Mouse (Mus musculus): ENCODE data around the gene Dlec1. TPM values are rescaled to one million over a fixed set of nuclear protein-coding genes. Genes with fewer than 3 reads are reported as not detected.

Dlec1 gene
- total RNA-seq, 2 experiments from 2014 or later, result 0.12 to 0.13 TPM

DNA sequence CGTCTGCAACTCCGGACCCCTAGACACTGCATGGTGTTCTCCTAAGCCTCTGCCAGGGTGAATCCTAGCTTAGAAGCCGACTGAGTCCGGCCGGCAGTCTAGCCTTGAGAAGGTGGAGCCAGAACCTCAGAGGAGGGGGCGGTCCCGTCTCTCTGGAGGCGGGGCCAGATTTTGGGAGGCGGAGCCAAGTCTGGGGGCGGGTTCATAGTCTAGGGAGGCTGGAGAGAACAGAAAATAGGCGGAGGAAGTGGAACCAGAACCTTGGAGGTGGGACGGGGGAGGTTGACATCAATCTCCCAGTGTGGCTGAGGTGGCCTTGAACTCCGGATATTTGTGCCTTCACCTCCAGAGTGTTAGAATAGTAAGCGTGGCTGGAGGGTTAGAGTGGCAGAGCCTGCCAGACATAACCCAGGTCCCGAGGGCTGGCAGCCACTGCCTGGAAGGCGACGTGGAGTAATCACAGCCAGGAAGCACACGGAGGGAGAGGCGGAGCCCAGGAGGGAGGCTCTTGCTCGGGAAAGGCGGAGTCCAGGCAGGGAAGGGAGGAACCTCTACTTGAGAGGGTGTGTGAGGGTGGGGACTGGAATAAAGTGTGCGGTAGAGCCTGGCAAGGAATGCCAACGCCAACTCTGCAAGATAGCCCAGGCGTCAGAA is 14.0 kb upstream of the Dlec1 start:
- DNase-seq (ENCODE audit: low spot score in 2 of 2), result peak; percentile 67 to 79

DNA sequence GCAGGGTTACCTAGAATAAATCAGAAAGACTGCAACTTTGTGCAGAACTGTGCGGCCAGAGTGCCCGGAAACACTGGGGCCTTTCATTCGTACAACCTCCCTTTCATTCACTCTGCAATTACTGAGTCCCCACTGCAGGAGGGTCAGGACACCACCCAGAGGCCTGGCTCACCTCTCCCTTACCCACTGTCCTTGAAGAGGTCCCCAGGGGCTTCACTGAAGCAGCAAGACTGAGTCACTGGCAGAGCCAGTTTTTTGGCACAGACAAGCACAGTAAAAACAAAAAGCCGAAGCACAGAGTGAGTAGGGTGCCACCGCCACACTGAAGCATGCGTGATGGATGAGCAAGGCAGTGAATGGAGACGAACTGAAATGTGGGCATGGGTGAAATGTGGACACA is 12.8 kb upstream of the Dlec1 start:
- DNase-seq (ENCODE audit: low spot score in 2 of 2), result no peak

DNA sequence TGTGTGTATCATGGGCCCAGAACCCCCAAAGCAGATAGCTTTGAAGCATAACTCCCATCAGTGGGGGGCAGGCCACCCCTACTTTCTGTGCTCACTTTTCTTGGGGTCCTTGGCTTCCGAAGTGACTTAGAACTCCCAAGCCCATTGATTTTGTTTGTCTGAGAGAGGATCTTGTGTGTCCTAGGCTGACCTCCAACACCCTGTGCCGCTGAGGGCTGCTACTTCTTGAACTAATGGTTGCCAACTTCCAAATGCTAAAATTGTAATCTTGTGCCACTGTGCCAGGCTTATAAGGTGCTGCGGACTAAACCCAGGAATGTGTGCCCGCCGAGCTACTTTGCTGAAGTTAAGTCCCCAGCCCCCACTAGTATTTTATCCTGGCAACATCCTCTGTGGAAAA is 11.8 kb upstream of the Dlec1 start:
- DNase-seq (ENCODE audit: low spot score in 2 of 2), result no peak

DNA sequence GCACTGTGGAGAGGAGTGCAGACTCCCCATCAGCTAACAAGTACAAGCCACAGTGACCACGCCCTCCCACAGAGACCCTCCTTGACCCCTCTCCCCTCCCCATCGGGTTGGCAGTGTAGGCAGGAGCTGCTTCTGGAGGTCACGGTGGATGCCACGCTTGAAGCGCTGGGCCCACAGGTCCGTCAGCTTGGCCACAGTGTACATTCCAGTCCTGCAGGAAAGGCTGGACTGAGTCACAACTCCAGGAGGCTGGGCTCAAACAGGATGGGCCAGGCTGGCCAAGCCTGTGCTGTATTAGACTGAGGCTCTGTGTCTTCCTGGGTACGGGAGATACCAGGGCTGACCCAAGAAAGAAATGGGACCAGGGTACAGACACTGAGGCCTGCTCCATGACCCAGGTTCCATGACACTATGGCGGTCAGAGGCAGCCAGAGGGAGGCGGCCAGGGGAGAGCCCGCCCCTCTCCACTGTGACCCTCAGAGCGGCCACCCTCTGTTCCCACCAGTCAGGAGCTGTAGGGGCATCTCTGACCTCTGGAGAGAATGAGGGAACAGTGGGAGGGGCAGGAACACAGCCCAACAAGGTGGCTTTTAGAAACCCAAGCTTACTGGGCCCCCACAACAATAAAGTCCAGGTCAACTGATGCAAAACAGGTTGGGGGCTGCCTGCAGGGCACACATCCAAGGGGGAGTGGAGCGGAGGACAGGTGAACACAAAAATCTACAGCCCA is 10.5 kb upstream of the Dlec1 start:
- DNase-seq (ENCODE audit: low spot score in 2 of 2), result no peak

DNA sequence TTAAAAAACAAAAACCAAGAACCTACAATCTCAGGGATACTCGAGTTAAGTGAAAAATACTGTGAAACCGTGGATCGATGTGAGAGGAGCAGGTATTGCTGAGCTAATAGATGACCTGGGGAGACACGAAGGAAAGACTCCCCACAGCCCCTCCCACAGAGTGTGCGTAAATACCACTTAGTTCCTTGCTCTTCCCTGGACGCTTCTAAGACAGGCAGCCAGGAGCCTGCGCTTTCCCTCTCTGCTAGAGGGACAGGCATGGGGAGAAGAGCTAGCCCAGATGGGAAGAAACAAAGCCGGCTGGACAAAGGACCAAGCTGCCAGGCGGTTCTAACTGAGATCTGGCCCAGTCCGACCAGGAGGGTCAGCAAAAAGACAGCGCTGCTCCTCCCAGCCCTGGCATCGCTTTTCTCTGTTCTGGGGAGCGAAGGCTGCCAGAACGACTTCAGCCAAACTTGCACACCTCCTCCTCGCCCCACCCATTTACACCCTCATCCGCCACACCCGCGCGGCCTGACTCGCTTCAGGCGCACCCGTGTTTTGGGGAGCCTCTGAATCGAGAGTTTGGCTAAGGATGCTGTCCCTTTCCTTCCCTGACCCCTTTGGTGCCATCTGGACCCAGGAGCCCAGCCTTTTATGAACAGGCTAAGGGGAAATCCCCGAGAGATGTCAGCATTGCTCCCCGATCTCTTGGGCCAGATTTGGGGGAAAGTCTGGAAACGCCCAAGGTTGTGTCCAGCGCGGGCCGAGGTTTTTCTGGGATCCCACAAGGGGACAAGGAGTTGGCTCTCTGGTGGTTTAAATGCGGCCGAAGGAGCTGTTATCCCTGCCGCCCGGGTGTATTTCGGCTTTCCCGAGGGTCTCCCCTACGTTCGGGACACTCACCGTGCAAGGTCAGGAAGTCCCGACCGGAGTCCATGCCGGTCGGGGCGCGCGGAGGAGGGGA is 9.5 kb upstream of the Dlec1 start:
- DNase-seq (ENCODE audit: low spot score in 2 of 2), result peak in 1 of 2 experiments; percentile 43

DNA sequence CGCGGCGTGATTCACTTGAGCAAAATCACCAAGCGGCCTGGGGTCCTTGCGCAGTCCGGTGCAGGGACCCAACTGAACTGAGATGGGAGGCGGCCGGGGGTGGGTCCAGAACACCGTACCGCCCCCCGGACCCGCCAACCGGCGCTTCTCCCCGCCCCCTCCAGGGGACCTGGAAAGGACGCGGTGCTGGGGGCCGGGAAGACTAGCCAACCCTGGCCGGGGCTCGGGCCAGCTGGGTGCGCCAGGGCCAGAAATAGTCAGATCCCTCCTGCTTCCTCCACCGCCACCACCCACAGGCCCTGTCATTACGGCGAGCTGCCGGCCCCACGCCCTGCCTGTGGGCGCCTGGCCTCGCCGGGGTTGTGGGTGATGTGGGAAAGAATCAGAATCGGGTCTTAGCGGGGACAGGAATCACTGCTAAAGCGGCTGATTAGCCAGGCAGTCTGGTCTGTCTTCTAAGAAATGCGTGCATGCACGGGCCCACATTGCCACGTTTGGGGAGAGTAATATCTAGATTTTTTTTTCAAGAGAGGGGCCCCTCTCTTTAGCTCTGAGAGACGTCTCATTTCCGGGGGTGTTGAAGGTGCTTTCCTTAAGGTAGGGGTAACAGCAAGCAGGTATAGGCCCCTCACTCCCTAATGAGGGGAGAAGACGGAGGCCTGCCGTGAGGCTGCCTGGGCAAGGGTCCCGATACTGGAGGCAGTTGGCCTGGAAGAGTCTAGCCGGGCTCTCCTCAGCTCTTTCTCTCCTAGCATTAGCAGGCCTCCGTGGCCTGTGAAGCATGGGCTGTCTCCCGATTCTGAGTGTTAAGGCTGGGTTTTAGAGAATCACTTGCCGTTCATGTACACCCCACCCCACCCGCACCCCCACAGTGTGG is 8.6 kb upstream of the Dlec1 start, which contains the start of gene Plcd1:
Plcd1 (minus strand) TSS at position 84 of the 877 bp plus-strand sequence.
- DNase-seq (ENCODE audit: low spot score in 2 of 2), result peak; percentile 95 to 96

DNA sequence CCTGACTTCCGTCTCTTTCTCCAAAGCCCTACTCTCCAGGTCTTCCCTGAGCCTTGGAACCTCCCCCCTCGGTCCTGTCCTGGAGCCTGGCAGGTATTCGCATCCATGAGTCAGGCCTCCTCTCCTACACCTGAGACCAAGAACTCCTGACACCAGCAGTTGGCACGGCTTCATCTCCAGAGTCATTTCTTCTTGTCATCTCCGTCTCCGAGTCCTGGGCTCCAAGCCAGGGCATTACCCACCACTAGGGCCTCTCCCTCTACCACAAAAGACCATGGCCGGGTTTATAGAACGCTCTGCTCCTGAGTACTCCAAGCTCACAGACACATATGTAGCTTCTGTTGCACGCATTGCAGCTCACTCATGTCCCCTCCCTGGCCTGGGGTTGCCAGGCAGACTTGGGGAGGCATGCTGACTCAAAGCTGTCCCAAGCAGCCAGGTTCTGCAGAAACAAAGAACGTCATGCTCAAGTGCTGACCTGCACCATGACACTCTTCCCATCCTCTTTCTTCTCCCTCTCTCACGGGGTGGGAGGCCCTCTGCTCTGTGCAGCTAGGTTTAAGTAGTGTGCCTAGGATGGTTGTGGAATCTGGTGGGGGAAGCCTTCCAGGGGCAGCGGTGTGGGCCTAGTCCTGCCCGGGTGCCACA is 7.7 kb upstream of the Dlec1 start:
- no peak for DNase-seq (ENCODE audit: low spot score in 2 of 2)

DNA sequence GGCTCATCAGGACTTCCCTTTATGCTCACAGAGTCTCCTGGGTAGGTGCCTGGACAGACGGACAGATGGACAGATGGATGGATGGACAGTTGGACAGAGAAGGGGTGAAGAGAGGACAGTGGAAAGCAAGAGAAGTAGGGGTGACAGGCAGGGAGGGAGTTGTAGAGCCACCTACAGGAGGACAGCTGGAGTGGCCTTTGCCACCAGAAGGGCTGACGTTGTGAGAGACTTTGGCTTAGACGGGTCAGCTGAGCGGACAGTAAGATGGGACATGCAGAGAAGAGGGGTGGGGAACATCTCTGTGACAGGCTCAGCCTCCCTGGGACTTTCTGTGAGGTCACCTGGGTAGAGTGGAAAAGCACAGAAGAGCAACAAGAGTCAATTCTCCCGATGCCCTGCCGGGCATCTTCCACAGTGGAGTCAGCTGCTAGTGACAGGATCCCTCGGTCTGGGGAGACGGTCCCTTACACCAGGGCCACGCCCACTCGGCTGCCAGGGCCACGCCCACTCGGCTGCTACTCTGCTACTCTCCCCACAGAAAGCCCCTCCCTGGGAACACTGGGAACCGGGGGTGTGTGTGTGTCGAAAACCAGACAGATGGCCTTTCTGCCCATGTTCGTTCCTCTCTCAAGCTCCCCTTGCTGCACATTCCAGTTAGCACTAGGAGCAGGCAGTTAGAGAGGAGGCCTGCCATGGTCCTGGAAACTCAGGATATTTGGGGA is 1.9 kb upstream of the Dlec1 start:
- no peak for DNase-seq (ENCODE audit: low spot score in 2 of 2)

DNA sequence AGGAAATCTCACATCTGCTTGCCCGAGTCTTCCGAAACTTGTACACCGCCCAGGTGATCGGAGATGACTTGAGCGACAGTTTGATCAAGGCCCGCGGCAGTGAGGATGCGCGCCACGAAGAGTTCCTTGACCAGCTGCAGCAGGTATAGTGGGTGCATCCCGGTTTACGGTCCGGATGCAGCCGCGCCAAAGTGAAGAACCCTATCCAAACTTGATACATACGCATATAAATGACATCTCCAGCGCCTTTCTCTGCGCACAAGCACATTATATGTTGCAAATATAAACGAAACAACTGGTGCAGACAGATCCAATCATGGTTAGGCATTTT is 470 bp downstream of the Dlec1 start:
- DNase-seq (ENCODE audit: low spot score in 2 of 2), result no peak

DNA sequence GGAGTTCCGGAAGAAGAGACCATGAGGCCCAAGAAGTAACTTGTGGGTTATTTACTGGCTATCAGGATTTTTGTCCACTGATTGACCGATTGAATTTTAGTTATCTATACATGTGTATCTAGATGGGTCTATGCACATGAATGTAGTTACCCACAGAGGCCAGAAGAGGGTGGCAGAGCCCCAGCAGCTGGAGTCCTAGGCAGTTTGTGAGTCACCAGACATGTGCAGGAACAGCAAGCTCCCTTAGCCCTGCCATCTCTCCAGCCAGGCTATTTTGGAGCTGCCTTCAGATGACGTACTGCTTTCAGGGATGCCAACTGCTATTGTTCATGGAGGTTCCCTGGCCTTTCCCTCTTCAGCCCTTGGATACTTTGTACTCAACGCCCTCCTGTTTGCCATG is 5.3 kb downstream of the Dlec1 start:
- DNase-seq (ENCODE audit: low spot score in 2 of 2), result no peak

DNA sequence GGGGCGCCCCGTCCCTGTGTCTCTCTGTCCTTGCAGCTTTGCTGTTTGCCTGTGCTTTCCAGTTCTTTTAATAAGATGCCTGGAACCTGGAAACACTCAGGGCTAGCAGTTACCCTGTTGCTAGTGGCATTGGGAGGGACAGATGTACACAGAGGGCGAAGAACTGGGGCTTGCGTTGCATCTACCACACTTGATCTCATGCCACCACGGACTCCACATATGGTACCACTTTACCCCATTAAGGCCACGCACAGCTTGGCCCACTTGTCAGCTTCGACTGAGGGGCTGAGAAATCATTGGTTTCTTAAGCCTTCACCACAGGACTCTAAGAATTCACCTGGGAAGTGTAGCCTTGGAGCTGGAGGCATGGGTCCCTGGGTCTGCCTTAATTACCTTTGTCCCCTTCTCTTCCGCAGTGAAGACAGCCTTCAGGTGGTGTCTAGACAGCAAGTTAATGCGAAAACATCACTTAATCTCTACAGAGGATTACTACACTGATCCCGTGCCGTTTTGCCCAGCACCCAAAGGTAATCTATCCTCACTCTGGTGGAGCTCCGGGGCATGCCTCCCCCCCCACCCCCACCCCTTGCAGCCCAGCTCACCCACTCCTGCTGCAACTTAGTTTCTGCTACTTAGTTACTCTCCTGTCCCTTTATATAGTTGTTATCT is 7.5 kb downstream of the Dlec1 start:
- no peak for DNase-seq (ENCODE audit: low spot score in 2 of 2)

DNA sequence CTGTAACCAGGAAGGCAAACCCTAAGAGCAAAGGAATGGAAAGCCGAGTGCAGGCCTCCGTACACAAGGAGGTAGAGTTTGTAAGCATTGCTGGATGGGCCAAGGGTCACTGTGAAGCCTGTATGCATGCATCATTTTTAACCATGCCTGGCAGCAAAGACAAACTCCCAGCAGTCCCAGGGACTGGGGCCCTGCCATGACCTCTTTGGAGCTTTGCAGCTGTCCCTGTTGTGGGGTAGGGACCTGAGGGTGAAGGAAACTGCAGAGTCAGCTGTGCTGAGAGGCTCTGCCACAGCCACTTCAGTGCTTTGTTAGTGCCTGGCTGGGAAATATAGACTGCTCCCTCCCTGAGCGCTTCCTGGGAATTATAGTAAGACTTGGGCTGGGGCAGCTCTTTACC is 8.4 kb downstream of the Dlec1 start:
- no peak for DNase-seq (ENCODE audit: low spot score in 2 of 2)

DNA sequence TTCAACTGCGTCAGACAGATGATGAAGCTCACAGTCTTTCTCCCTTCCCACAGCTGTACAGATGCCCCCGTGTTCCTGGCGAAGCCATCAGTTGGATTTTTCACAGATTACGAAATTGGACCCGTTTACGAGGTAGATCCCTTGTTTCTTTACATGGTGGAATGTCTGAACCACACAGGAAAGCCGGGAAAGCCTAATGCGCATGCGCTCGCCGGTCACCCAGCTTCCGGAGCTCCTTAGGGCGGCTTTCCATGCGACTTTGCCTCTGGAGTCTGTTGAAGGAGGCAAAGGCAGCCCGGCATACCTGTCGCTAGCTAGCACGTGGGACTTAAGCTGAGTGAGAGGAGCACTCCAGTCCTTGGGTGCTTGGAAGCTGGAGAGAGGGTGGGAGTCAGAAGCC is 12.6 kb downstream of the Dlec1 start:
- no peak for DNase-seq (ENCODE audit: low spot score in 2 of 2)

DNA sequence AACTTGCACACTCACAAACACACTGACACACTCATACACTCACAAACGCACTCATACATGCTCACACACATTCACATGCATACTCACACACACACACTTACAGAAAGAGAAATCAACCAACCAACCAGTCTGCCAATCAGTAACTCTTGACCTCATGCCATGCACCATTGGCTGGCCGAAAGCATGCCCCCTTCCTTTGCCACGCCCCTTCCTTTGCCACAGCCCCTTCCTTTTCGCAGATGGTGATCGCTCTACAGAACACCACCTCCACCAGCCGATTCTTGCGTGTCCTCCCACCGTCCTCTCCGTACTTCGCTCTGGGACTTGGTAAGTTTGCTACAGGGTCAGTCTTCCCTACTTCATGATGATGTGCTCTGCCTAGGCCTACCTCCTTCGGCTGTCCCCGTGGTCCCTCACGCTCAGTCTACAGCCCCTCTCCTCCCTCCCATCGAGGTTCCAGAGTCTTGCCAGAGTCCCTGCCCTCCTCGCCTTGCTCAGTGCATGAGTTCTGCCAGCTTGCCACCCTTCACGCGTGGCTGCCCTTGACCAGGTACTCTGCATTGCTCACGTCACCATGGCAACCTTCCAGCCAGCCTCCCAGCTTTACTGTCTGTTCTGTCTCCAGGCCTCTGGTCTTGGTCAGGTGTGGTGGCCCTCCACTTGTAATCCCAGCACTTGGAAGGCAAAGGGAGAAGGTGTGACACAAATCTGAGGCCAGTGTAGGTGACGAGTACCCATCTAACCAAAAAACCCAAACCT is 17.3 kb downstream of the Dlec1 start:
- DNase-seq (ENCODE audit: low spot score in 2 of 2), result no peak

DNA sequence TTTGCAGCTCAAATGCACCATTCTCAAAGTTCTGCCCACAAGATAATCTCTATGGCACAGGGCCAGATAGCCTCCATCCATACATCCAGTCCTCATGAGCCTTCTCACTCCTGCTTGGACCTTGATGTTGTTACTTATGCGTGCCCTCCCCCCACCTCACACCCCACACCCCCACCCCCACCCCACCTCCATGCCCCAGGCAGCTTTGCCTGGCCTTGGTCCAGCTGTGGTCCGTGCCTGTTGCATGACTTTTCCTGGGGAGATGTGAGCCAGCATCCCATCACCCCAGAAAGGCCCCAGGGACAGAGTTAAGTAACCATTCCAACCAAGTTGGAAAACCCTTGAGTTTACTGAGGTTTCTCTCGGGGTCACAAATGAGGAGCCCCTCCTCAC is 17.9 kb downstream of the Dlec1 start:
- no peak for DNase-seq (ENCODE audit: low spot score in 2 of 2)

DNA sequence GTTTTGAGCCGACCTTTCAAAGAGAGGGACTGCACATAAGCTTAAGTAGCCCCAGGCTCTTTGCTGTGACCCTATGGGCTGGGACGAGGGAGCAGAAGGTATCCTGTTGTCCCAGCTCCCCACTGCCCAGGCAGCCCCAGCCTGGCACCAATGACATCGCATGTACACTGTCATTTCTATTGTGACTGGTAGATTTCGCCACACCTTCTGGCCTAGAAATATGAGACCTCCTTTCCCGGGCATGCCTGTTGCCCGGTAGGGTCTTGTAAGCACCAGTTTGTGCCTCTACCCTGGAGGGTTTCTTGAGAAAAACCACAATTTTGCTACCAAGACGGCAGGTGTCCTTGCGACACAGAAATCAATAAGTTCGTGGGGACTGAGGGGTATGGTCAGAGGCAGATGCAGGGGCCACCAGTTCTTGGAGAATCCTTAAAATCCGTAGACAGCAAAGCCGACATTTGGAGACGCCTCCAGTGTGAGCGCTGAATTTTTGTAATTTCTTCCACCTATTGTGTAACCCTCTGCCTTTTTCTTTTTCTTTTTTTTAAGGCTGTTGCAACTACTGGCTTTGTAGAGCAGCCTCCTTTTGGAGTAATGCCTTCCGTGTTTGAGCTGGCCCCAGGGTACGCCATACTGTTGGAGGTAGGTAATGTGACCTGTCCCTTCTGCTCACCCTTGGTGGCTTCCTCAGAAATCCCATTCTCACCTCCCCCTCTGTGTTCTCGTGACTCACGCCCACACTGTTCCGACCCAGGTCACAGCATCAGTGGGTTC is 20.5 kb downstream of the Dlec1 start:
- no peak for DNase-seq (ENCODE audit: low spot score in 2 of 2)

DNA sequence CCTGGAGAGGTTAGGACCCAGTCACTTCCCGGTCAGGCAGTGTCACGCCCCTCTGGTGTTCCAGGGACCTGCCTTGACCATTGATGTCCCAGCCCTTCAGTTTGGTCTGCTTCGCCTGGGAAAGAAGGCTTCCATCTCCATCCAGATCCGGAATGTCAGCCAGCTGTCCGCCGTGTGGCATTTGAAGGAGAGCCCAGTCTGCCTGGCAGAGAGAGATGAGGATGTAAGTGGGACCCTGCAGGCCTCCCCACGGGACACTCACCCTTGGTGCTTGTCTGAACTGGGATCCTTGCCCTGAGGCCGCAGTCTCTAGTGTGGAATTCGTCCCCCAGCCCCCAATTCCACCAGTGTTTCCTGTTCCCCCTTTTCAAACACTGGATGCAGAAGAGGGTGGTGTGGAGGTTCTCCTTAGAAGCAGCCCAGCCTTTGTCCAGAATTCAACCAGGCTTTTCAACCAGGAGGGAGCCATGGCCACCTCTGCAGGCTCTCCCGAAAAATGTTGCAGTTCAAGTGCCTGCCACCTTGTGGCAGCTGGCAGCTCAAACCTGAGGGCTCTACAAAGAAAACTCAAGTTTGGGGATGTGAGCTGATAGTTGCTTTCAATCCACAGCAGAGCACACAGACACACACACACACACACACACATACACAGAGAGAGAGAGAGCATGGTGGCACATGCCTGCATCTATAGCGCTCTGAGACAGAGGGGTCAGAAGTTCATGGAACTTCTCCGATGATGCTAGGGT is 26.3 kb downstream of the Dlec1 start:
- DNase-seq (ENCODE audit: low spot score in 2 of 2), result no peak
